Mouse (Mus musculus) urinary bladder, postnatal 36 days (tissue): ENCODE measurements around the gene Sipa1.
A peak's percentile ranks its signal among the peaks of the same experiment; 100 is the strongest.
"Not testable (repeated sequence)": the region's sequence is repeated elsewhere in the genome, so short reads cannot be mapped to it uniquely, and the experiment has no call there.

Experiments
- DNase-seq, 2 experiments: peaks; one replicate each; pipeline ENCODE4 v3.0.0; 2022; ENCODE audit warnings: low spot score in 2 of 2, mixed read lengths in 1 of 2

Sipa1 gene

DNA sequence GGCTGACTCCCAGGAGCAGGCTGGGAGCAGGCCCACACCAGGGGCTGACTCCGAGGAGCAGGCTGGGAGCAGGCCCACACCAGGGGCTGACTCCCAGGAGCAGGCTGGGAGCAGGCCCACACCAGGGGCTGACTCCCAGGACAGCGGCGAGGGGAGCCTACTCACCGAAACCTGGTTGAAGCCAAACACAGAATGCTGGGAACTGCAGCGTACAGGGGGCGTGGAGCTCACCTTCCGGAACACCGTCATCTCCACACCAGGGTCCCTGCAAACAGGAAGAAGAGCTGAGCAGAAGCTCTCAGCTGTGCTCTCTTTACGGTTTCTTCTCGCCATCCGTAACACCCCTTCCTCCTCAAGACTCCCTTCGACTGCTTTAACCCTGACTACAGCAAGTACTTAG is 23.4 kb upstream of the Sipa1 start:
- DNase-seq = not testable (repeated sequence)

DNA sequence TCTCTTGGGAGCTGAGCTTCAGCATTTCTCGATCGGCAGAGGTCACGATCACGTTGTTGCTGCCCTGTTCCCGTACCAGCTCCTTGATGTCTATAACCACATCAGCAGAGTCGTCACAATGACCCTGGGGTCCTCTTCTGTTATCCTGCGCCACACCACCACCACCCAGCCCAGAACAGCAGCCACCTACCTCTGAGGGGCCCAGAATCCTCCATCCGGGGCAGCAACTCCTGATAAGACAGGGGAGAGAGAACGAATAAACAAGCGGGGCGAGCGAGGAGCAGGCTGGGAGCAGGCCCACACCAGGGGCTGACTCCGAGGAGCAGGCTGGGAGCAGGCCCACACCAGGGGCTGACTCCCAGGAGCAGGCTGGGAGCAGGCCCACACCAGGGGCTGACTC is 22.9 kb upstream of the Sipa1 start:
- no peak for DNase-seq

GRCm38 (mm10) chr19:5685861-5686260 is 22.4 kb upstream of the Sipa1 start:
- DNase-seq = no peak

GRCm38 (mm10) chr19:5685431-5685830 is 21.9 kb upstream of the Sipa1 start:
- no peak for DNase-seq

- DNase-seq = no peak
These were observed 21.5 kb upstream of the Sipa1 start for GRCm38 (mm10) chr19:5684985-5685384.

DNA sequence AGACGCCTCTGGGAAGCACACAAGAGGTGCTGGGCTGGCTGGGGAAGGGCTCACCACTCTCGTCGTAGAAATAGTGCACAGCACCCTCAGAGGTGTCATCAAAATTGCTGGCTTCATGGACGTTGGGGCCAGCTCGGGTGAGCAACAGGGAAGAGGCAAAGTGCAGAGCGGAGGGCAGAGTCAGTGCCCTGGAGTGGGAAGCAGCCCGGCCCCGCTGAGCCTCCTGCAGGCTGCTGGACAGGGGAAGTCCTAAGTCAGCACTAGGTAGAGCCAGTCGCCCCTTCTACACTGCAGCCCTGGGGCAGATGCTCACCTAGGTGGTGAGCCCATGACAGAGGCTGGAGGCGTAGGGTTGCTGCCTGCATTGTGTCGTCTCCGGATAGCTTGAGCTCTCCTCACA is 20.7 kb upstream of the Sipa1 start:
- no peak for DNase-seq

DNA sequence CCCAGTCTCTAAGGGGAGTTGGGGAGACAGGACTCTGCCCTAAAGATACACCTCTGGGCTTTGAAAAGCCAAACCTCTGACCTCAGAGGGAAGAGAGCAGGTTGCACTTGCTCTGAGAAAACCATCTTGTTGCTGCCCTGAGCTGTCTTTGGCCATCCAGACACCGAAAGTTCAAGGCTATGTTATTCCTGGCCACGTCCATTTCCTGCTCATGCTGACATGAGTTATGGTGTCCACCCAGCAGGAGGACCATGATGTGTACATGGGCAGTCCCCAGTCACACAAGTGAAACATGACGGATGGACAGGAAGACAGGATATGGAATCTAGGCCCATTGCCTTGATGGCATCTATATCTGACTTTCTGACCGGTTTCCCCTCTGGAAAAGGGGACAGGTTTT is 16.9 kb upstream of the Sipa1 start:
- DNase-seq = no peak

DNA sequence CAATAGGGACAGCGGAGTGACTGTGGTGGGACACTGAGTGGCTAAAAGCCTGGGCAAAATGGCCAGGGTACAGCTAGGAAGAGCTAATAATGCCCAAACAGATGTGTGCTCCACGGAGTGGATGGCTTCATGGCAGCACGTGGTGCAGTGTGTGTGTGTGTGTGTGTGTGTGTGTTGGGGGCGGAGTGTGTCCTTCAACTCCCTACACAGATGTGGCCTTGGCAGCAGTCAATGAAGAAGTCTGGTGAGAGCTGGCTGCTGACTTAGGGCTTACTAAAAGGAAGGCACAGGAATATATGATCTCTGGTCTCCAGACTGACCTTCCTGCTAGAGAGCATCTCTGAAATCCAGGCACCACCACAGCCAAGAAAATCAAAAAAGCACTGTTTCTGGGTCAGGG is 4.9 kb upstream of the Sipa1 start:
- DNase-seq = no peak

DNA sequence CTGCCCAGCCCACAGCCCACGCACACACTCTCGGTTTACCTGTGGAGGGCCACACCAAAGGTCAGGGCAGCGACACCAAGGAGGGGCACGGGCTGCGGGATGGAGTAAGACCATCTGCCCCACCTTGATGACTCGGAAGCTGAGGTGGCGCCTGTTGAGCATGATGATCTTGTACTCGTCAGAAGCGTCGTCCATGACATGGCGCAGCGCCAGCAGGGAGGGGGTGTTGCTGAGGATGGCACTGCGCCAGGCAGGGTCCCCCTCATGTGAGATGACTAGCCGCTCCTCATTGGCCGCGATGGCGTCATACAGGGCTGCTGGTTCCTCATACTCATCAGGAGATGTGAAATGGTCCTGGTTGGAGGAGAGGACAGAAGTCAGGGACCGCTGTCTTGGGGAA is 2.9 kb upstream of the Sipa1 start:
- DNase-seq = no peak

- no peak for DNase-seq
These were observed 2.0 kb upstream of the Sipa1 start for GRCm38 (mm10) chr19:5665465-5665864.

- no peak for DNase-seq
These were observed 1.3 kb upstream of the Sipa1 start for GRCm38 (mm10) chr19:5664669-5665257.

GRCm38 (mm10) chr19:5662310-5662709 is 1.2 kb downstream of the Sipa1 start:
- DNase-seq = no peak

DNA sequence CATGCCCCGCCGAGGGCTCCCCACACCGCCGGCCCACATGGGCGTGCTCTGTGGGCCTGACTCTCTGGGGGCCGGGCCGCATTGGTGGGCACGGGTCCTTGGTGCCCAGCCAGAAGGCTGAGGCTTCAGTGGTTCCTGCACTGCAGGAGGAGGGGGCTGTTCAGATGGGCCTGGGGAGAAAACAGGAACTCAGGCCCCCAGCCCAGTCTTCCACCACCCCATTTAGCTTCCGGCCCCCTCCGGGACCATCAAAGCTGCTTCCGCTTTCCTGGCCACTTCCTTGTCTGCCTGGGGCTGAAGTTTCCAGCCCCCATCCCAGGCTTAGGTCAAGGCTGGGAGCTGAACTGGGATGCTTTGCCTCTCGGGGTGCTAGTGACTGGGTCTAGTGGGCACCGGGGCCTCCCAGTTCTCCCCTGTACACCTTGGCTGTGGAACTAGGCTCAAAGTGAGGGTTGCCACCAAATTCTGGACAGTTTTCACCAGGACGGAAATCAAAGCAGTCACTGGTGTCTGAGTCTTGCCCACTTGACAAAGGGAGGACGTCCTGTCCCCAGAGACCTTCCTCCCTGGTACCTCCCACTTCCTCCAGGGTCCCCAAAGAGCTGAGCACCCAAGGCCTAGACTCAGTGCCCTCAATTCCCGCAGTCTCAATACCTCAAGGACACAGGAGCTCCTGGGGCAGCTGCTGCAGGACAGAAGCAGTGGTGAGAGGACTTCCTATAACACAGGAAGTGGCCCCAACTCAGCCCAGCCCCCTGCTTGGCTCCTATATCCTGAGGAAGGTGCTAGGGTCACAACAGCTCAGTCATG is 2.4 kb downstream of the Sipa1 start:
- DNase-seq = peak in 1 of 2 experiments; percentile 26

DNA sequence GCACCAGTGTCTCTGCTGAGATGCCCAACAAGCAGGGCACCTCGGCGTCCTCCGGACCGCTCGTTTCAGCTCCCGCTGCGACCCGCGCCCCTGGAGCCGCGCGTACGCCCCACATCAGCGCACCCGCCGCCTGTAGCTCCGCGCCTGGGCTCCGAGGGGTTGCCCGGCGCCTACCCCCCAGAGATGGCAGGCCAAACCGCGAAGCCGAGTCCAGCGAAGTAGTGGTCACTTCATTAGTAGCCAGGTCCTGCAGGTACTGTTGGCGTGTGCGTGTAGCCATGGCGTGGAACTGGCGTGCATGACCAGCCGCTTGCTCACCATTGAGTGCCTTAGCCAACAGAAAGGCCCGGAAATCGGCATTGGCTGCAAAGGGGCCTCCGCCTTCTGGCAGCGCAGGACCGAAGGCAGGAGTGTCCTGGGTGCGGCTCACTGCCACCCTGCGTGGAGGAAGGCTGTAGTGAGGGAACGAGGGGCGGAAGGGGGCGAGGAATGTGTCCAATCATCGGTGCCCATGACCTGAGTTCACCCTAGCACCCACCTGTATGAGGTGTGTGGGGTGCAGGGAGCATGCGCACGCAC is 8.7 kb downstream of the Sipa1 start:
- DNase-seq = no peak

DNA sequence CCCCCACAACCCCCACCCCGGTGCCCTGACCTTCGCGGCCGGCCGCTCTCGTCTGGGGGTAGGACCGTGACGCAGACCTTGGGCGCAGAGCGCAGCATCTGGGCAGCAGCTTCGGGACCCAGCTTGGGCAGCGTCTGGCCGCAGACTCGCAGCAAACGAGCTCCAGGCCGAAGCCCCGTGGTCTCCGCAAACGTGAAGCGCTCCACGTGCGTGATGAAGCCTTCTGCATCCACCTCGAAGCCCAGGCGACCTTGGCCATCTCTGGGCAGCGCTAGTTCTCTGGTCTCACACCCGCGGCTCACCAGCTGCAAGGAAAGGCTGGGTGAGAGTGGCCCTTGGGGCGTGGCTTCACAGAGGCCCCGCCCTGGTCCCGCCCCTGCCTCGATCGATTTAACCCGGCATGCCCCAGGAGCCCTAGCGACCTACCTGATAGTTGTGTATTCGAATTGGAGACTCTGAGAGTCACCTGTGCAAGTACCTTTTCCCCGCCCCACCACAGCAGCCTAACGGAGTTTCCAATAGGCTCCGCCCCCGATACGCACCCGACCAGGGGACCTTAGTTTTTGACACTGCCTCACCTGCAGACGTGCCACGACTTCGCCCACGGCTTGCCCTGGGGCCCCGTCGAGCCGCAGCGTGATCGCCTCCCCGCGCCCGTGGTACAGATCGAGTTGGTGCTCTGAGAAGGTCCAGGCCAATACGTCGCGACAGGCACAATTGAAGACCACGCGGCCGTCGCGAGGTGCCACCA is 9.4 kb downstream of the Sipa1 start:
- DNase-seq = no peak

DNA sequence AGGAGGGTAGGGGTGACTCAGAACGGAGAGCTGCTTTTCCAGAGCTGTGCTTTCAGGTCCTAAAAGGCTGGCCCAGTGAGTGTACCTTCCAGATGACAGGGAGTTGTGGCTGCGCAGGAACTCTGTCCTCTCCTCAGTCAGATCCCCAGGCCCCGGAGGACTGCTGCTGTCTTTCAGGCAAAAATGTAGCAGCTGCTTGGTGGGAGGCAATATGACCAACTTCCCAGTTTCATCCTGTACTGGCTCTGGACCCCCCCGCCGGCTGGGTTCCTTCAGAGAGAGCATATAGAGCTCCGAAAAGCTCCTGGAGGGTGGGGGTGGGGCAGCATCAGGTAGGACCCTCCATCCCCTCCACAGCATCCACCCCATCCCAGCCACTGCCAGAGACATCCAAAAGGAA is 10.9 kb downstream of the Sipa1 start:
- no peak for DNase-seq

DNA sequence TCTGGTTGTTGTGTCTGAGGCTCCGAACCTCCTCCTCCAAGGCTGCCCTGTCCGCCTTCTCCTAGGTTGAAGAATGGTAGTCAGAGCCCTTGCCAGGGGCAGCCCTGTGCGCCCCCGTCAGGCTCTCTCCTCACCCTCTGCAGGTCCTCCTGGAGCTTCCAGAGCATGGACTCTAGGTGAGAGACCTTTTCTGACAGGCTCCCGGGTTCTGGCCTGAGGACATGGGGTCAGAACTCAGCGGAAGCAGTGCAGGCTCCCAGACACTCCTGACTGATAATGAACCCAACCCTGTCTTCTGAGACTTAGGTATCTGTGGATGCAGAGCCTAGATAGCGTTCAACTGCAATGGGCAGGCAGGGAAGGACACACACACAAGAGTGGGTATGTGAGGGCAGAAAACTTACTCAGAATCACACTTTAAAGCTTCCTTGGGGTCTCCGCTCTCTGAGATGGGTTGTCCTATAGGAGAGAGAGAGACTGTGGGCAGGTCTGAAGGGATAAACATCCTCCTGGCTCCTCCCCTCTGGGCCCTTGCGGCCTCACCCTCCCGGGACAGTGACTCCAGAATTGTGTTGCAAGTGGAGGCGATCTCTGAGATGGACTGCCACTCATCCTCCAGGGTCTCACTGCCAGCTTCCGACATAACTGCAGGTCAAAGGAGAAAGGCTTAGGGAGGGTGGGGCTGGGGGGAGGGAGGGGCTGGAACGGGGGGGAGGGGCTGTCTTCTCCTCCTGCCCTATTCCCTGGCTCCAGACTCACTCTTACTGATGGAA is 11.8 kb downstream of the Sipa1 start:
- DNase-seq = no peak

- peak in 1 of 2 experiments; percentile 43 for DNase-seq
These were observed 14.2 kb downstream of the Sipa1 start for GRCm38 (mm10) chr19:5649298-5649741.

DNA sequence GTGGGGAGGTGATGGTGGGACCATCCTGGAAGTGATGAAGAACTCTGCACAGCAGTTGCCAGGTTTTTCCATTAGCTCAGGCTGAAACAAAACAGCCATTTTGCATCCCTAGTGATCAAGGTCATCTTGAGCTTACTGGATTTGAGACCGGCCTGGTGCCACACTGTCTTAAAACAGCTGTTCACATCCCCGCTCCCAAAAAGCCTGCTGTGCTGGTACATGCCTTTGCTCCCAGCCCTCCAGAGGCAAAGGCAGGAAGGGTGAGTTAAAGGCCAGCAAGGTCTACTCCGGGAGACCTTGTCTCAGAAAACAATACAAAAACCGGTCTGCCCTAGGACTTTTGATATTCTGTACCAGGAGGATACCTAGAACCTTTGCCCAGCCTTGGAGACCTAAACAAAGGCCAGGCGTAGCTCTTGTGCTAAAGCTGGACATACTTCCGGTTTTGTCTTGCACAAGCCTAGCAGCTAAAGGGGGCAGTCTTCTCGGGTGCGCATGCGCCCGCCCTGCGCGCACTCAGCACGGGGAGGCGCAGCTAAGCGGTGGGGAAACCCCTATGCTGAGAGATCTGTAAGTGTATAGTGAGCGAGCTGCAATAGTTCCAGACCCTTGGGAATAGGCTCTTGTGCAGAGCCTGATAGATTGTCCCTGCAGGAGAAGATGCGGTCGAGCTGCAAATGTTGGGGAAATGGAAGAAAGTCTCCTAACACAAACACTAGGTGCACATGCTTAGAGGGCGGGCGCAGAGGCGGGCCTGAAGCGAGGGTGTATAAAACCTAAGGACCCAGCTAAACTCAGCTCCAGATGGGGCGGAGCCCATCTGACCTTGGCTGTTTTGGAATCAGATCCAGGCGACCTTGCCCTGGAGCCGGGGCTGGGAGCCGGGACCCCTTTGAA is 14.9 kb downstream of the Sipa1 start:
- peak; percentile 66 to 82 for DNase-seq

GRCm38 (mm10) chr19:5647791-5648190 is 15.7 kb downstream of the Sipa1 start:
- no peak for DNase-seq
